Mouse (Mus musculus) liver, adult 2 months (tissue): ENCODE measurements around the gene 4930539E08Rik. TPM values are rescaled to one million over a fixed set of nuclear protein-coding genes. Genes with fewer than 3 reads are reported as not detected.

Experiments used
- DNase-seq: peaks from one replicate; pipeline ENCODE4 v3.0.0-alpha.2; 2011; ENCODE audit warnings: low read depth, low spot score; ENCODE audit errors: extremely low read depth
- H3K27ac ChIP-seq: fragments of 200-500 bp; replicated peaks from 2 replicates; pipeline ENCODE4 v1.5.1; 2012; ENCODE audit warnings: low read depth, mild to moderate bottlenecking, control low read depth, inconsistent platforms, low read length; ENCODE audit not compliant: insufficient read depth
- H3K27me3 ChIP-seq: fragments of 200-500 bp; 2 replicates; pipeline ENCODE4 v1.6.1; 2012; ENCODE audit warnings: mild to moderate bottlenecking, moderate library complexity, low read length, inconsistent platforms; ENCODE audit not compliant: control insufficient read depth, insufficient read depth
- H3K36me3 ChIP-seq: fragments of 200-500 bp; 2 replicates; pipeline ENCODE4 v1.6.1; 2012; ENCODE audit warnings: low read length, inconsistent platforms; ENCODE audit not compliant: control insufficient read depth, insufficient read depth
- H3K4me1 ChIP-seq: fragments of 200-500 bp; 2 replicates; pipeline ENCODE4 v1.6.1; 2011; ENCODE audit warnings: low read length; ENCODE audit not compliant: control insufficient read depth, insufficient read depth
- H3K4me3 ChIP-seq: fragments of 200-500 bp; 2 replicates; pipeline ENCODE4 v1.5.1; 2011; ENCODE audit warnings: low read depth, mild to moderate bottlenecking, control low read depth, low read length, moderate library complexity; ENCODE audit not compliant: insufficient read depth
- H3K79me2 ChIP-seq: fragments of 200-500 bp; 2 replicates; pipeline ENCODE4 v1.6.1; 2012; ENCODE audit warnings: inconsistent platforms, mild to moderate bottlenecking, low read length, moderate library complexity; ENCODE audit not compliant: control insufficient read depth, insufficient read depth
- H3K9ac ChIP-seq: fragments of 200-500 bp; 2 replicates; pipeline ENCODE4 v1.6.1; 2012; ENCODE audit warnings: low read depth, mild to moderate bottlenecking, control low read depth, inconsistent platforms, low read length
- CTCF ChIP-seq: fragments of 200-500 bp; IDR thresholded peaks from 2 replicates; pipeline ENCODE4 v1.5.1; 2011; ENCODE audit warnings: low read depth, low read length, control low read depth
- POLR2A ChIP-seq: fragments of 200-500 bp; IDR thresholded peaks from 2 replicates; pipeline ENCODE4 v1.6.1; 2011; ENCODE audit warnings: low read length, control low read depth; ENCODE audit not compliant: insufficient read depth; ENCODE audit errors: extremely low read depth
- WGBS: fragments of 180-500 bp; shearing (Covaris S2); methylation state at CpG from one replicate; pipeline ENCODE4 v1.1.7; 2018; 5-methylcytosine and 5-hydroxymethylcytosine counted together
- polyA plus RNA-seq: library from polyadenylated mRNA; depleted of rRNA; stranded (reverse); fragments of >200 nt; gene quantifications from 2 replicates; pipeline ENCODE4 v1.2.3, GENCODE M21; 2012
- total RNA-seq: library from RNA; depleted of rRNA; stranded (reverse); fragments of >200 nt; gene quantifications from 2 replicates; pipeline ENCODE4 v1.2.3, GENCODE M21; 2014

4930539E08Rik gene
- total and polyA plus RNA-seq, 2 experiments: 0.09 to 0.10 TPM

DNA sequence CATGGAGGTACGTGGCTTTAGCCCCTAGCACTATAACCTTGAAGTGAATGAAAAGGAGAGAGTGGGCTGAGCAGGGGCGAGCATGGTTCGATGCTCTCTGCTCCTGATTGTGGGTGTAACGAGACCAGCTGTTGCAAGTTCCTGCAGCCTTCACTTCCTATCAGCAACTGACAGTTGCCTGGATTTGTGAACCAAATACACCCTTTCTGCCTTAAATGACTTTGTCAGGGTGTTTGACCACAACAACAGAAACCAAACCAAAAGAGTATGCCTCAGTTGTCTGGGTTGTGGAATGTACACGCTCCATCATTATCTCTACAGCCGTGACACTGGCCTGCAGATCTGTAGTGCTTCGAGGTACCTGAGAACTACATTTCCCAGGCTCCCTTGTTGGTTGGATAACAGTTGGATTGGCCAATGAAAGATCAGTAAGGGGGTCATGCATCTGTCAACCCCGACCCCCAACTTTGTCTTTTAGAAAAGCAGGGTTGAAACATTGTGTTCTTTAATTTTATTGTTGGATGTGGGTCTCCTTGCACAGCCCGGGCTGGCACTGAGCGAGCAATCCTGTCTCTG is 31.1 kb downstream of the 4930539E08Rik start:
- Histone ChIP-seq H3K27me3 (no peaks in the 10 kb centered on the region), H3K79me2 (no peaks in the 10 kb centered on the region), H3K4me3 (no peak overlapping the region), H3K9ac (no peak overlapping the region), H3K4me1 (peaks cover 5% of the 10 kb centered on the region), H3K27ac (no peak overlapping the region), H3K36me3 (no peaks in the 10 kb centered on the region)
- WGBS: 68% methylated on average over 10 of the region's 10 CpGs
- TF ChIP-seq CTCF (no peak), POLR2A (no peak)
- no peak for DNase-seq

DNA sequence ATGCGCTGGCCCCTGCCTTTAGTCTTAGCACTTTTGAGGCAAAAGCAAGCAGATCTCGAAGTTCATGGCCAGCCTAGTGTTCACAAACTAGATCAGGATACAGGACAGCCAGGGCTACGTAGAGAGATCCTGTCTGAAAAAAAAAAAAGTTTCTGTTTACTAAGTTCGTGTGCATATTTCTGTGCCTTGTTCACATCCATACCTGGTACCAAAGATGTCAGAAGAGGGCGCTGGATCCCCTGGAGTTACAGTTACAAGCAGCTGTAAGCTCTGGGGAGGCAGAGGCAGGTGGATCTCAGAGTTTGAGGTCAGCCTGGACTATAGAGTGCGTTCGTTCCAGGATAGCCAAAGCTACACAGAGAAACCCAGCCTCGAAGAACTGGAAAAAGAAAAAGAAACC is 32.3 kb downstream of the 4930539E08Rik start:
- DNase-seq: peak; percentile 50
- no peaks in the 10 kb centered on the region for H3K36me3 ChIP-seq
- H3K27me3 ChIP-seq: no peaks in the 10 kb centered on the region
- no peak overlapping the region for H3K9ac ChIP-seq
- peaks cover 5% of the 10 kb centered on the region for H3K4me1 ChIP-seq
- 39% methylated on average over 8 of the region's 8 CpGs for WGBS
- H3K27ac ChIP-seq: no peak overlapping the region
- no peak for TF ChIP-seq POLR2A
- 0 out of 2 replicates have a peak, but pooled peaks have one; percentile 14 for TF ChIP-seq CTCF
- H3K79me2 ChIP-seq: no peaks in the 10 kb centered on the region
- no peak overlapping the region for H3K4me3 ChIP-seq

DNA sequence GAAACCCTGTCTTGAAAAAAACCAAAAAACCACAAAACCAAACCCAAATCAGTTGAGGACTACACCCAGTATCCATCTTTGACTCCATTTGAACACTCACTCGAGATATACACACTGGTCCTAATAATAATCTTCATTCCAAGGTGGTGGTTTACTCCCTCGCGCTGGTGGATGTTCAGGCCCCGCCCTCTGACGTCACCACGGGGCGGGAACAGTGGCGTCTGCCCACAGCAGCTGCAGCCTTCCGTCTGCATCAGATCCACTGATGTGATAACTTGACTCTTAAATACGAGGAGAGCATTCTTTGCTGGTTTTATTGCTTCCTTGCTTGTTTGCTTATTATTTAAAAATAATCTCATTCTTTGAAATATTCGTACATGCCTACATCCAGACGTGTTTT is 32.8 kb downstream of the 4930539E08Rik start:
- Histone ChIP-seq H3K36me3 (no peaks in the 10 kb centered on the region), H3K27me3 (no peaks in the 10 kb centered on the region), H3K4me3 (no peak overlapping the region), H3K27ac (no peak overlapping the region), H3K79me2 (no peaks in the 10 kb centered on the region), H3K9ac (no peak overlapping the region), H3K4me1 (peaks cover 5% of the 10 kb centered on the region)
- no peak for TF ChIP-seq CTCF
- TF ChIP-seq POLR2A: no peak
- 9% methylated on average over 12 of the region's 12 CpGs for WGBS
- no peak for DNase-seq

DNA sequence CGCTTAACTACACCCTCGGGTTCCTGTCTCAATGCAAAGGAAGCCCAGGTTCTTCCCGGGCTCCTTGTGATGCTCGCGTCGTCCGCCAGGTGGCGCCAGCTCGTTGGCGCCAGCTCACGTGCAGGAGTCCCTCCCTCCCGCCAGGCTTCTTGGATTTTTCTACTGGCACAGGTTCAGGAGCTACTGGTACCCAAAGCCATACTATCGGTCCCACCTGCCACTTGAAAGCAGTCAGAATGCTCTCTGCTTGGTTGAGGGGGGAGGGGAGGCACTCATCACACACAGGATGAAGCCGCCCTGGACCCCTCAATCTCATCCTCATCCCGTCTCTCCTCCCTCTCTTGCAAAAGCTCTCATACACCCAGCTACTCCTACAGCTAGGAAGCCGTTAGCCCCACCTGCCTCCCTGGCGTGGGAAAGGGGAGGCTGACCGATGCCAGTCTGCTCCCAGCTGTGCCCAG is 35.2 kb downstream of the 4930539E08Rik start:
- DNase-seq: peak; percentile 21
- Histone ChIP-seq H3K36me3 (no peaks in the 10 kb centered on the region), H3K27ac (no peak overlapping the region), H3K27me3 (no peaks in the 10 kb centered on the region), H3K4me3 (no peak overlapping the region), H3K9ac (no peak overlapping the region), H3K4me1 (peaks cover 2% of the 10 kb centered on the region; the same call in 1 of the 2 replicates), H3K79me2 (no peaks in the 10 kb centered on the region)
- TF ChIP-seq POLR2A: no peak
- peak; percentile 93 for TF ChIP-seq CTCF
- 11% methylated on average over 18 of the region's 18 CpGs for WGBS

DNA sequence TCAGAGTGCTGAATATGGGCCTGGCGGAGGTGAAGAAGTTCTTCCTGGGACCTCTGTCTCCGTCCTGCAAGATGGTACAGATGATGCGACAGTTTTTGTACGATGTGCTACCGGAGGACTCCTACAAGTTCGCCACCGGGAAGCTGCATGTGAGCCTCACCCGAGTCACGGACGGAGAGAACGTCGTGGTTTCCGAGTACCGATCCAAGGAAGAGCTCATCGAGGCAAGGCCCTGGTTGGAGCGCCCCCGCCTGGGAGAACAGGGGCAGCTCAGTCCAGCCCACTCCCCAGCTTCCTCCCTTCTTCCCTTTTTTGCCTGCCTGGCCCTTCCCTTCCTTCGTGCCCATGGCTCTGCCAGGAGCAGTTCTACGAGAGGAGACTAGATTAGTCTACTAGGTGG is 38.3 kb downstream of the 4930539E08Rik start:
- peak; percentile 35 for TF ChIP-seq CTCF
- no peak for TF ChIP-seq POLR2A
- Histone ChIP-seq H3K36me3 (no peaks in the 10 kb centered on the region), H3K4me1 (peaks cover 7% of the 10 kb centered on the region), H3K27ac (no peak overlapping the region), H3K9ac (no peak overlapping the region), H3K4me3 (no peak overlapping the region), H3K79me2 (no peaks in the 10 kb centered on the region), H3K27me3 (no peaks in the 10 kb centered on the region)
- WGBS: 53% methylated on average over 19 of the region's 19 CpGs
- DNase-seq: no peak

DNA sequence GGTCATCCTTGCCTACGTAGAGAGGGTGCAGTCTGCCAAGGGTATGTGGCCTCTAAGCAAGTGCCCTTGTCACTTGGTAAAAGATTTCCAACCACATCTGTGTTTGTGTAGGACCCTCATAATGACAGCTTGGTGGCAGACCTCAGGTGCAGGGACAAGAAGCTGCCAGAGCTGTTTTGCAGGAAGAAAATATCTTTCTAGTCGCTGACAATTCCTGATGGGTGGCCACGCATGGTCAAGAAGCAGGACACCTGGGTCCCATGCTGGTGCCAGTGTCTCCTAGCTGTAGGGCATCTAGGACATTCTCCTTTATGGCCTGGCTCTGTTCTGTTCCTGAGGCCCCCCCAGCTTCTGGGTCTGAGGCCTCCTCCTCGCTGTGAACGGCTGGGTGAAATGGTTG is 38.8 kb downstream of the 4930539E08Rik start:
- TF ChIP-seq CTCF (no peak), POLR2A (no peak)
- 93% methylated on average over 5 of the region's 5 CpGs for WGBS
- no peaks in the 10 kb centered on the region for H3K27me3 ChIP-seq

More for the DNA sequence above, 38.8 kb downstream of the 4930539E08Rik start:
- Histone ChIP-seq H3K4me3 (no peak overlapping the region), H3K27ac (no peak overlapping the region), H3K79me2 (no peaks in the 10 kb centered on the region), H3K9ac (no peak overlapping the region), H3K36me3 (no peaks in the 10 kb centered on the region), H3K4me1 (peaks cover 10% of the 10 kb centered on the region)
- DNase-seq: no peak
